Comparison of ENCODE assay signal across 8 mouse cellular contexts in the genomic region with DNA sequence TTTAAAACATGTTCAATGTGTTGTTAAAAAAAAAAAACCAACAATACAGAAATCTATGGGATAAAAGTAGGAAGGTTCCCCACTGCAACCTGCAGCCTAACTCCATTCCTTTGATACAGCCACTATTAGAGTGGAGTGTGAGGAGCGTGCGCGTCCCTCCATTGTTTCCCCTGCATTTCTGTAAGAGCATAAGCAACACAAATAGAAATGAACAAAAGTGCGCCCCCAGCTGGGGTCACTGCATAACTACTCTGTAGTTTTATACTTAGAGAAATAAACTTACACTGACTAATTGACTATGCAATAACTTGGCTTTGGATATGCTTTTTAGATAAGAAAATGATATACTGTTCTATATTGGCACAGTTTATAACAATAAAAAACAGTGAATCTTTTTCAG.
DNase-seq lines count a peak whose midpoint lies in the region; ATAC-seq and TF ChIP-seq lines count a peak whose summit lies in the region.
"Had no signal": no experiment of that assay in that cellular context is flagged by ENCODE, and none has a peak within 500 bp of the region (broad histone marks: within the 10 kb centered on the region; RNA-seq: fewer than 3 reads in every experiment).

No protein-coding gene starts in this region.

- H3K9me3 ChIP-seq in heart, embryonic 12.5 days (replicated peaks) = no peaks in the 10 kb centered on the region
- H3K9me3 ChIP-seq in midbrain, postnatal 0 days (ENCODE audit: low read length) = no peaks in the 10 kb centered on the region
- no peaks in the 10 kb centered on the region for H3K9me3 ChIP-seq in midbrain, embryonic 10.5 days (replicated peaks)
- H3K9me3 ChIP-seq: embryonic facial prominence, embryonic 13.5 days had no signal

- peak; percentile 55 for TF ChIP-seq CTCF in heart, adult 2 months (IDR thresholded peaks at IDR 0.05)
- peak; percentile 52 for TF ChIP-seq CTCF in midbrain, postnatal 0 days (IDR thresholded peaks at IDR 0.05)

- TF ChIP-seq POLR2A in heart, adult 2 months (IDR thresholded peaks at IDR 0.05; ENCODE audit: insufficient read depth, low read depth, low read length) = no peak

- H3K9ac ChIP-seq in heart, adult 2 months (ENCODE audit: low read depth, low read length) = no peak overlapping the region
- H3K9ac ChIP-seq in heart, embryonic 12.5 days = no peak overlapping the region
- H3K9ac ChIP-seq in midbrain, postnatal 0 days (replicated peaks; ENCODE audit: low read length, poor library complexity, severe bottlenecking) = no peak overlapping the region
- H3K9ac ChIP-seq: embryonic facial prominence, embryonic 13.5 days had no signal

- no peaks in the 10 kb centered on the region for H3K27me3 ChIP-seq in heart, adult 2 months (ENCODE audit: control insufficient read depth, insufficient read depth, low read length)
- no peaks in the 10 kb centered on the region for H3K27me3 ChIP-seq in heart, embryonic 12.5 days (replicated peaks)
- no peaks in the 10 kb centered on the region for H3K27me3 ChIP-seq in midbrain, postnatal 0 days (ENCODE audit: insufficient read depth, low read length)
- H3K27me3 ChIP-seq in midbrain, embryonic 10.5 days (ENCODE audit: low read depth, poor library complexity, severe bottlenecking) = no peaks in the 10 kb centered on the region
- H3K27me3 ChIP-seq: embryonic facial prominence, embryonic 13.5 days had no signal

- ATAC-seq in heart, embryonic 12.5 days (ENCODE audit: insufficient number of reproducible peaks, low FRiP score) = no peak
- no peak for ATAC-seq in midbrain, postnatal 0 days (ENCODE audit: low FRiP score)
- ATAC-seq in megakaryocyte progenitor cell, adult 5-6 weeks (replicated peaks; ENCODE audit: poor library complexity) = 0 out of 2 replicates have a peak, but pooled peaks have one; percentile 39

- no peak for TF ChIP-seq EP300 in heart, adult 2 months (IDR thresholded peaks at IDR 0.05; ENCODE audit: insufficient read depth, low read depth, low read length)

- no peak overlapping the region for H3K4me3 ChIP-seq in heart, adult 2 months
- H3K4me3 ChIP-seq in heart, embryonic 12.5 days = no peak overlapping the region
- no peak overlapping the region for H3K4me3 ChIP-seq in midbrain, postnatal 0 days (ENCODE audit: low read depth, low read length)
- no peak overlapping the region for H3K4me3 ChIP-seq in midbrain, embryonic 10.5 days
- H3K4me3 ChIP-seq: embryonic facial prominence, embryonic 13.5 days had no signal

- no peaks in the 10 kb centered on the region for H3K79me2 ChIP-seq in heart, adult 2 months (replicated peaks; ENCODE audit: control insufficient read depth, insufficient read depth, low read length)

- no peak for DNase-seq in heart, adult 2 months
- DNase-seq in midbrain, postnatal 0 days (ENCODE audit: low spot score) = peak; percentile 47
- no peak for DNase-seq in midbrain, embryonic 10.5 days (ENCODE audit: low spot score)
- peak; percentile 34 for DNase-seq in NIH3T3 (ENCODE audit: low read depth)
- DNase-seq in c-Kit-positive CD71-positive TER-119-positive erythroid progenitor cells, embryonic 14.5 days (ENCODE audit: low spot score) = no peak

- no peak overlapping the region for H3K27ac ChIP-seq in heart, adult 2 months
- H3K27ac ChIP-seq in heart, embryonic 12.5 days (ENCODE audit: poor library complexity, severe bottlenecking) = no peak overlapping the region
- H3K27ac ChIP-seq in midbrain, postnatal 0 days (ENCODE audit: low read depth, low read length) = no peak overlapping the region
- no peak overlapping the region for H3K27ac ChIP-seq in midbrain, embryonic 10.5 days (replicated peaks)
- H3K27ac ChIP-seq: embryonic facial prominence, embryonic 13.5 days had no signal

- H3K4me1 ChIP-seq in heart, adult 2 months (ENCODE audit: control insufficient read depth, insufficient read depth, low read length) = peaks cover 1% of the 10 kb centered on the region; the same call in 1 of the 2 replicates
- peaks cover 10% of the 10 kb centered on the region; the same call in 1 of the 2 replicates for H3K4me1 ChIP-seq in heart, embryonic 12.5 days (replicated peaks)
- peaks cover 3% of the 10 kb centered on the region; the same call in 1 of the 2 replicates for H3K4me1 ChIP-seq in midbrain, postnatal 0 days (ENCODE audit: insufficient read depth, low read length)
- H3K4me1 ChIP-seq in midbrain, embryonic 10.5 days = peaks cover 13% of the 10 kb centered on the region

- intact Hi-C loops in heart, adult 2 months (cut with DNase I) = loop anchor here (5.0 to 10.0 kb wide), 3 partner anchors 82 to 315 kb away; no protein-coding TSS in a partner anchor

- 68% methylated on average over 4 of the region's 4 CpGs for WGBS in heart, adult 2 months
- 60% methylated on average over 4 of the region's 4 CpGs for WGBS in heart, embryonic 12.5 days
- 57% methylated on average over 4 of the region's 4 CpGs for WGBS in midbrain, postnatal 0 days
- 60% methylated on average over 4 of the region's 4 CpGs for WGBS in midbrain, embryonic 10.5 days

- no peak overlapping the region for H3K4me2 ChIP-seq in heart, embryonic 12.5 days
- H3K4me2 ChIP-seq in midbrain, postnatal 0 days (ENCODE audit: low read depth, low read length, poor library complexity, severe bottlenecking) = no peak overlapping the region
- H3K4me2 ChIP-seq: embryonic facial prominence, embryonic 13.5 days had no signal

- peaks cover 2% of the 10 kb centered on the region for H3K36me3 ChIP-seq in heart, adult 2 months (ENCODE audit: control insufficient read depth, insufficient read depth, low read length)
- H3K36me3 ChIP-seq in heart, embryonic 12.5 days = peaks cover 5% of the 10 kb centered on the region; the same call in 1 of the 2 replicates
- no peaks in the 10 kb centered on the region for H3K36me3 ChIP-seq in midbrain, postnatal 0 days (ENCODE audit: insufficient read depth, low read length)
- no peaks in the 10 kb centered on the region for H3K36me3 ChIP-seq in midbrain, embryonic 10.5 days
- H3K36me3 ChIP-seq: embryonic facial prominence, embryonic 13.5 days had no signal

Comparison
In these comparisons a context has a peak if more than half of its experiments do, and no peak if none do; other contexts are left out.
1. DNase-seq: peak in midbrain, postnatal 0 days (single experiment) and NIH3T3 (single experiment); none in heart, adult 2 months (0 of 2), midbrain, embryonic 10.5 days (single experiment) and c-Kit-positive CD71-positive TER-119-positive erythroid progenitor cells, embryonic 14.5 days (single experiment).